Mouse (Mus musculus) liver, embryonic 14.5 days (tissue): ENCODE results near the gene Ginm1. TPM values are rescaled to one million over a fixed set of nuclear protein-coding genes. Genes with fewer than 3 reads are reported as not detected.
A peak's percentile ranks its signal among the peaks of the same experiment; 100 is the strongest.
"Not testable (repeated sequence)": the region's sequence is repeated elsewhere in the genome, so short reads cannot be mapped to it uniquely, and the experiment has no call there.

Experiments
- ATAC-seq: fragments of 200-750 bp; cut with Nextera tagmentation; 2 replicates; pipeline ENCODE4 v1.8.0; 2017; ENCODE audit warnings: moderate number of reproducible peaks, mild to moderate bottlenecking, moderate library complexity; ENCODE audit not compliant: insufficient read depth
- DNase-seq, 3 experiments: peaks; one replicate each; pipeline ENCODE4 v3.0.0-alpha.2; 2012 to 2013; ENCODE audit warnings: low read depth in 3 of 3, low spot score in 3 of 3
- H3K27ac ChIP-seq: fragments of 300-500 bp; sonication (generic); 2 replicates; pipeline ENCODE4 v1.5.1; 2014; ENCODE audit warnings: moderate library complexity, mild to moderate bottlenecking, control low read depth, inconsistent platforms
- H3K27me3 ChIP-seq: fragments of 300-500 bp; sonication (generic); 2 replicates; pipeline ENCODE4 v1.6.1; 2014; ENCODE audit warnings: mild to moderate bottlenecking, low read length, moderate library complexity; ENCODE audit not compliant: control insufficient read depth, insufficient read depth
- H3K36me3 ChIP-seq: fragments of 300-500 bp; sonication (generic); replicated peaks from 2 replicates; pipeline ENCODE4 v1.6.1; 2014; ENCODE audit warnings: low read depth; ENCODE audit not compliant: control insufficient read depth, insufficient read depth
- H3K4me1 ChIP-seq, 2 experiments: fragments of 200-500 bp in 1 of 2; fragments of 300-500 bp in 1 of 2; sonication (generic) in 1 of 2; replicated peaks; 2 replicates each; pipeline ENCODE4 v1.6.1; 2012 to 2014; ENCODE audit warnings: antibody characterized with exemption in 1 of 2, inconsistent platforms in 1 of 2, low read length in 1 of 2; ENCODE audit not compliant: control insufficient read depth in 2 of 2, insufficient read depth in 2 of 2
- H3K4me2 ChIP-seq: fragments of 300-500 bp; sonication (generic); 2 replicates; pipeline ENCODE4 v1.6.1; 2014; ENCODE audit warnings: low read depth, mild to moderate bottlenecking, control low read depth, moderate library complexity
- H3K4me3 ChIP-seq, 2 experiments: fragments of 200-500 bp in 1 of 2; fragments of 300-500 bp in 1 of 2; sonication (generic) in 1 of 2; 2 replicates each; pipeline ENCODE4 v1.5.1; 2012 to 2014; ENCODE audit warnings: low read depth in 2 of 2, low read length in 2 of 2, mild to moderate bottlenecking in 2 of 2, control low read depth in 1 of 2, inconsistent platforms in 1 of 2, moderate library complexity in 1 of 2; ENCODE audit not compliant: insufficient read depth in 1 of 2
- H3K9ac ChIP-seq: fragments of 300-500 bp; sonication (generic); replicated peaks from 2 replicates; pipeline ENCODE4 v1.6.1; 2014; ENCODE audit warnings: mild to moderate bottlenecking, control low read depth, moderate library complexity
- H3K9me3 ChIP-seq: fragments of 300-500 bp; sonication (generic); 2 replicates; pipeline ENCODE4 v1.6.1; 2016; ENCODE audit warnings: low read length, mixed read lengths; ENCODE audit not compliant: control insufficient read depth
- CTCF ChIP-seq: IDR thresholded peaks from 2 replicates; pipeline ENCODE4 v1.5.1; 2016; ENCODE audit warnings: antibody characterized with exemption, low read depth, control low read depth
- EP300 ChIP-seq: IDR thresholded peaks from 2 replicates; pipeline ENCODE4 v1.6.1; 2016; ENCODE audit warnings: antibody characterized with exemption, low read depth
- WGBS: fragments of 180-500 bp; shearing (Covaris S2); extraction: QIAGEN DNeasy Blood & Tissue Kit; methylation state at CpG from one replicate; pipeline ENCODE4 v1.1.7; 2014; ENCODE audit not compliant: insufficient replicate concordance; 5-methylcytosine and 5-hydroxymethylcytosine counted together
- polyA plus RNA-seq, 2 experiments: library from polyadenylated mRNA; depleted of rRNA in 1 of 2; stranded (reverse) in 1 of 2; unstranded in 1 of 2; fragments of >200 nt; fragmentation: Nextera tagmentation in 1 of 2; extraction: Ambion mirVana in 1 of 2; gene quantifications; 2 replicates each; pipeline versions ENCODE4 v1.2.1 to v1.2.3; 2012 to 2014

The Ginm1 gene
- polyA plus RNA-seq, 2 experiments, result 12.3 to 26.9 TPM

DNA sequence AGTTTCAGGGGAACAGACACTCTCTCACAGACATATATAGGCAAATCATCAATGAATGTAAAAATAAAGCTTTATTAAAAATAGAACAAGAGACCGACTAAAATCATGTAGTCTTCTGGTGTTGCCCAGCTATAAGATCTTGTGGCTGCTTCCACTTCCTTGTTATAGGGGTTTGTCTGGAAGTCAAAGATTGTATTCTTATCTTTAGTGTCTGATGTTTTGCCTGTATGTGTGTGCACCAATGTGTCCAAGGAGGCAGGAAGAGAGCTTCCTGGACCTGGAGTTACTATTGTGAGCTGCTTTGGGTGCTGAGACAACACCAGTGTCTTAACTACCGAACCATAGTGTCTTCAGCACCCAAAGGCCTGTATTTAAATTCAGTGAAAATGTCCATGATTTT lies 35.1 kb downstream of the Ginm1 start:
- H3K36me3 ChIP-seq, result peaks cover 13% of the 10 kb centered on the region
- H3K4me2 ChIP-seq, result no peak overlapping the region
- ATAC-seq, result no peak
- no peak overlapping the region for H3K4me3 ChIP-seq
- no peaks in the 10 kb centered on the region for H3K9me3 ChIP-seq
- H3K4me1 ChIP-seq, result 0 out of 4 replicates have a peak, but pooled peaks cover 0 to 2% of the 10 kb centered on the region in 2 experiments
- 27% methylated on average over 2 of the region's 2 CpGs for WGBS
- H3K9ac ChIP-seq, result no peak overlapping the region
- no peak overlapping the region for H3K27ac ChIP-seq
- H3K27me3 ChIP-seq, result no peaks in the 10 kb centered on the region
- no peak for DNase-seq
- TF ChIP-seq EP300 (no peak), CTCF (no peak)

DNA sequence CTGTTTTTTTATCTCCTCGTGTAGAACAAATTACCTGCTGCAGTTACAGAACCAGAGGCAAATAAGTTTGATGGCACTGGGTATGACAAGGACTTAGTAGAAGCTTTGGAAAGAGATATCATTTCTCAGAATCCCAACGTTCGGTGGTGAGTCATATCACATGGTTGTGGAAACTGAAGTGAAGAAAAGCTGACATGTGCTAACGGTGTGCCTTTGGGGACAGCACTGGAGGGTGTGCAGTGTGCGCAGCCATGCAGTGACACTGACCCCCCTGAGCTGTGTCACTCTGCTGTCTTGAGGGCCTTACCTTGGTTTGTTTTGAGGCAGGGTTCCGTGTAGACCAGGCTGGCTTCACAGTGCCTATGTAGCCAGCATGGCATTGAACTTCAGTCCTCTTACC lies 43.9 kb downstream of the Ginm1 start:
- TF ChIP-seq CTCF (no peak), EP300 (no peak)
- DNase-seq, result no peak
- no peak for ATAC-seq
- Histone ChIP-seq H3K9ac (no peak overlapping the region), H3K4me1 (no peaks in the 10 kb centered on the region), H3K9me3 (no peaks in the 10 kb centered on the region), H3K27ac (no peak overlapping the region), H3K4me3 (no peak overlapping the region), H3K27me3 (no peaks in the 10 kb centered on the region), H3K36me3 (peaks cover 13% of the 10 kb centered on the region), H3K4me2 (no peak overlapping the region)
- 59% methylated on average over 6 of the region's 6 CpGs for WGBS

DNA sequence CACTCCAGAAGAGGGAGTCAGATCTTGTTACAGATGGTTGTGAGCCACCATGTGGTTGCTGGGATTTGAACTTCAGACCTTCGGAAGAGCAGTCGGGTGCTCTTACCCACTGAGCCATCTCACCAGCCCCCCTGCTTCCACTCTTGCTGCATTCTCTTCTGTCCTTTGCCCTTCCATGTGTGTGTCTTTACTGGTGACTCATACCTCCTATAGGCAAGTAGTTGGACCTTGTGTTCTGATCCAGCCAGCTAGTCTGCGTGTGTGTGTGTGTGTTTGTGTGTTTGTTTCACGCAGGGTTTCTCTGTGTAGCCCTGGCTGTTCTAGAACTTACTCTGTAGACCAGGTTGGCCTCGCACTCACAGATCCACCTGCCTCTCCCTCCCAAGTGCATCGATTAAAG lies 47.1 kb downstream of the Ginm1 start:
- WGBS, result 89% methylated on average over 6 of the region's 6 CpGs
- not testable (repeated sequence) for H3K9me3 ChIP-seq, ATAC-seq, DNase-seq, H3K4me3 ChIP-seq, H3K9ac ChIP-seq, H3K27me3 ChIP-seq, H3K27ac ChIP-seq, H3K4me2 ChIP-seq, H3K4me1 ChIP-seq
- H3K36me3 ChIP-seq, result peaks cover 12% of the 10 kb centered on the region

DNA sequence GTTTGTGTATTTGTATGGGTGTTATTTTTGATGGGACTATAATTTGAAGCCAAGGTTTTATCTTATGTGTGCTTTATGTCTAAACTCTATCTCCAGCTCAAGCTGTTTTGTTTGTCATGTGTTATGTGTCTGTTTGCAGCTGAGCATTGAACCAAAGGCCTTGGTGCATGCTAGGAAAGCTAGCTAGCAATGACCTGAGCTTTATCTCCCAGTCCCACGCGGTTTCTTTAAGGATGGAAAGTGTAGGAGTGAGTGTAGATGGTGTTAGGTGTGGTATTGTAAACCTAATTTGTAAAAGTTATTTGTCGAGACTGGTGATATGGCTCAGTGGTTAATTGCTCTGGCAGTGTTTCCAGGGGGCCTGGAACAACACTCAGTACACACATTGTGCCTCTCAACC lies 54.7 kb downstream of the Ginm1 start:
- no peaks in the 10 kb centered on the region for H3K27me3 ChIP-seq
- WGBS, result 25% methylated on average over 3 of the region's 3 CpGs
- no peaks in the 10 kb centered on the region for H3K9me3 ChIP-seq
- no peak overlapping the region for H3K4me2 ChIP-seq
- no peak overlapping the region for H3K9ac ChIP-seq
- H3K27ac ChIP-seq, result no peak overlapping the region
- peak; percentile 79; the same call in 1 of the 2 replicates for ATAC-seq
- DNase-seq, result peak in 2 of 3 experiments; percentile 24 to 35
- H3K4me3 ChIP-seq, result no peak overlapping the region
- TF ChIP-seq EP300, result peak; percentile 43; the same call in 1 of the 2 replicates
- TF ChIP-seq CTCF, result no peak
- peaks cover 4% of the 10 kb centered on the region for H3K36me3 ChIP-seq
- H3K4me1 ChIP-seq, result peaks cover 6 to 14% of the 10 kb centered on the region in 2 experiments

DNA sequence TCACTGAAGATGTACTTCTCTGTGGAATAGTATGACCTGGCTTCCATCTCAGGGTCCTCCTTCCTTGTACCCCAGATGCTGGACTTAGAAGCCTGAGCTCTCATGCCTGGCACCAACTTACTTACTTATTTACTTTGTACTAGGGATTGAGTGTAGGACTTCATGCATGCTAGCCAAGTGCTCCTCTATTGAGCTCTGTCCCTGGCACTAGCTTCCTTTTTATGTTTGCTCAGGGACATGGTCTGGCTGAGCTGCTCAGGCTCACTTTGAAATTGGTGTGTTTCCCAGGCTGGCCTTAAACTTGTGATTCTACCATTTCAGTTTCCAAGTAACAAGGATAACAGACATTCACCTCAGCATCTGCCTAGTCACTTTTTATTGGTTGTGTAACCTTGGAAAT lies 55.5 kb downstream of the Ginm1 start:
- no peak overlapping the region for H3K4me3 ChIP-seq
- DNase-seq (no peak), ATAC-seq (no peak)
- H3K27ac ChIP-seq, result no peak overlapping the region
- no peaks in the 10 kb centered on the region for H3K9me3 ChIP-seq
- no peak for TF ChIP-seq EP300
- TF ChIP-seq CTCF, result no peak
- H3K4me2 ChIP-seq, result no peak overlapping the region
- H3K36me3 ChIP-seq, result peaks cover 2% of the 10 kb centered on the region; the same call in 1 of the 2 replicates
- peaks cover 6 to 14% of the 10 kb centered on the region in 2 experiments for H3K4me1 ChIP-seq
- H3K27me3 ChIP-seq, result no peaks in the 10 kb centered on the region
- H3K9ac ChIP-seq, result no peak overlapping the region

DNA sequence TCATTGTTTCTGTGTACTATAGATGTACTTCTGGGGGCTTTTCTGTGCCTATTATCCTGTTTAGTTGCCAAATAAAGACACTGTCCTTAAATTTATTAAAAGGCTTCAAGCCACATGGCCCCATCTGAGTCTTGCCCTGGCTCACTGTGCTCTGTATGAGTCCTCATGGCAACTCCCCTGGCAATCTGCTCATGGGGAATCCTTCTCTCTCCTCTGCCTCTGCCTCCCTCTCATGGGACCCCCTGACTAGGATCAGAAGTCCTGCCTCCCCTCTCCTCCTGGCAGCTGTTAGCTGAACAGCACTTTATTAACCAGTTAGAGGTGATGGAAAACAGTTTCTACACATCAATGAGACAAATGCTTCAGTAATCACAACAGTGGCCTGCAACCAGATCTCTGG lies 61.0 kb downstream of the Ginm1 start:
- no peaks in the 10 kb centered on the region for H3K27me3 ChIP-seq
- H3K9me3 ChIP-seq, result no peaks in the 10 kb centered on the region
- no peak overlapping the region for H3K4me3 ChIP-seq
- ATAC-seq, result no peak
- no peaks in the 10 kb centered on the region for H3K36me3 ChIP-seq
- H3K4me2 ChIP-seq, result no peak overlapping the region
- peaks cover 3 to 10% of the 10 kb centered on the region in 2 experiments; a peak in 3 of 4 replicates for H3K4me1 ChIP-seq
- no peak for DNase-seq
- no peak overlapping the region for H3K9ac ChIP-seq
- no peak overlapping the region for H3K27ac ChIP-seq
- TF ChIP-seq CTCF, result no peak
- TF ChIP-seq EP300, result no peak
